Mouse (Mus musculus) gonadal fat pad, adult 2 months (tissue): ENCODE results near the gene Gm44511. TPM values are rescaled to one million over a fixed set of nuclear protein-coding genes. Genes with fewer than 3 reads are reported as not detected.

Experiments
- DNase-seq: peaks from one replicate; pipeline ENCODE4 v3.0.0-alpha.2; 2012; ENCODE audit warnings: low read depth
- polyA plus RNA-seq: library from polyadenylated mRNA; depleted of rRNA; stranded (reverse); fragments of >200 nt; gene quantifications from 2 replicates; pipeline ENCODE4 v1.2.3, GENCODE M21; 2012; rRNA removed

Gene Gm44511
- polyA plus RNA-seq = 0.65 TPM in 1 of 2 replicates, not detected in the other

DNA sequence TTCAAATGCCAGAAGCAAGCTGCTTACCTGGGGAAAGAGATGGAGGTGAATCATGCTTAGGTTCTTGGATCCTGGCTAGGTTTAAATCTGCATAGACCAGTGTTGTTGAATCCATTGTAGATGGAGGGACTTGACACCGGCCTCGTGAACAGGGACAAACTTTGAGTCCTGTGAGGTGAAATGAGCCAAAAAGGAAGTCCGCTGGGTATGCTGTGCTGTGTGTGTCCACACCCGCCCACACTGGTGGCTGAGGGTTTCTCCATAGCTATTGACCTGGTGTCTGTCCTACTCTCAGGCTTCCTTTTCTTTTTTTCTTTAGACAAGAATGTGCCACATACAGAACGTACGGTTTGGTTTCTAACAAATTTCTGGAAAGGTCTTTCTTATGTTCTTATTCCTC lies at the start of gene Gm44511, which contains the start of gene Klrb1b:
Gene Gm44511 (minus strand): TSS at position 184 of the 400 bp plus-strand sequence.
Gene Klrb1b (minus strand): TSS at position 200 of the 400 bp plus-strand sequence.
- DNase-seq = no peak

DNA sequence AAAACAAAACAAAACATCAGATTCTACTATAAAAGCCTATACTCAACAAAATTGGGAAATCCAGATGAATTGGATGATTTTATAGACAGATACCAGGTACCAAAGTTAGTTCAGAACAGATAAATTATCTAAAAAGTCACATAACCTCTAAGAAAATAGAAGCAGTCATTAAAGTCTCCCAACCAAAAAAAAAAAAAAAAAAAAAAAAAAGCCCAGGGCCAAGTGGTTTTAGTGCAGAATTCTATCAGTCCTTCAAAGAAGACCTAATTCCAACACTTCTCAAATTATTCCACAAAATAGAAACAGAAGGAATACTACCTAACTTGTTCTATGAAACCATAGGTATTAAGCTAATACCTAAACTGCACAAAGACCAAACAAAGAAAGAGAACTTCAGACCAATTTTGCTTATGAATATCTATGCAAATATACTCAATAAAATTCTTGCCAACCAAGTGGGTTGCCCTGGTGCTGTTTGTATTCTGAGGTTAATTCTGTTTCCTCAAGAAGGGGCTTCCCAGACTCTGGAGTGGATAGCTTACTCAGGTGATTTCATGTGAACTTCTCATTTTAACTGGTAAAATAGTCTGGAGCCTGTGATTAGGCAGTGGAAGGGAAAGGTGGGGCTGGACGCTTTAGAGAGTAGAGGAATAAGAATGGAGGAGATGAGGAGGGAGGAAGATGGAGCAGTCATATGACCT lies 45.9 kb upstream of the Gm44511 start:
- DNase-seq = no peak

DNA sequence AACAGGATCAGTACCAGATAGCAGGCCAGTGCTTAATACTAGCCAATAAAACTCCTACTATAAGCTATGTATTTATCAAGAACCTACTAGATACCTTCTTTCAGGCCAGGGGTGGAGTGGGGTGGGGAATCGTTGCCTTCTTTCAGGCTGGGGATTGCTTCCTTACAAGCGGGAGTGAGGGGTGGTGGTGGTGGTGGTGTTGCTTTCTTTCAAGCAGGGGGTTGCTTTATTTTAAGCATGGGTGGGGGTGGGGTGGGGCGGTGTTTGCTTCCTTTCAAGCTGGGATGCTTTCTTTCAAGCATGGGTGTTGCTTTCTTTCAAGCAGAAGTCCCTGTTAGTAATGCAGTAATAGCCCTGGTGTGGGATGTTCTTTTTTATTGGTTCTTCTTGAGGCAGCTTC lies 42.7 kb upstream of the Gm44511 start:
- no peak for DNase-seq

DNA sequence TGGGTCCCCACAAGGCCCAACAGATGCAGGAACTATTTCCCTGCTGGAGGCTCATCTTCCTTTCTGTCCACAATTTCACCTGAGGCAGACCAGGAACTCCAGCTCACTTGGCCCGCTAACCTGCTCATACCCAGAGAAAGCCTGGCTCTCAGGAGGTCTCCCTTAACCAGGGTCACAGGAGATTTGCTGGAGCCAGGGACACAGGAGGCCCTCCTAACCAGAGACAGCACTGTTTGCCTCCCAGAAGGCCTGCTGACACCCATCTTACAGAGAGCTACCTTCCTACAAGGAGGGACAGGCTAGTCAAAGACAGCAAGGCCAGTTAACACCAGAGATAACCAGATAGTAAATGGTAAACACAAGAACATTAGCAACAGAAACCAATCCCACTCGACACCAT lies 31.9 kb upstream of the Gm44511 start:
- DNase-seq = no peak

DNA sequence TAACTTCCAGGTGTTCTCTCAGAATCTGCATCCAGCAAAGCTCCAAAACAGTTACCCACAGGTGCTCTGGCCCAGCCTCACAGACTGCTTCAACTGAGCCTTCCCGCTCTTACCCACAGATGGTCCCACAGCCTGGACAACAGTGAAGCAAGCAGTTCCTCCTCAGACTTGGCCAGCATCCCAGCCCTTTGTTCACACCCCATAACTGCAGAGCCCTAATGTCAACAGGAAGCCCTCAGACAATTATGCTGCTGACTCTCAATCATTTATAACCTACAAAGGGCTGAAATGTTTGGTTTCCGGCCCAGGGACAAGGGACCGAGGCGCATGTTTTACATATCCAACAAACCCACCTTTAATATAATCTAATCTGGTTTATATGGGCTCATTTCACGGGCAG lies 30.1 kb upstream of the Gm44511 start:
- DNase-seq = no peak

DNA sequence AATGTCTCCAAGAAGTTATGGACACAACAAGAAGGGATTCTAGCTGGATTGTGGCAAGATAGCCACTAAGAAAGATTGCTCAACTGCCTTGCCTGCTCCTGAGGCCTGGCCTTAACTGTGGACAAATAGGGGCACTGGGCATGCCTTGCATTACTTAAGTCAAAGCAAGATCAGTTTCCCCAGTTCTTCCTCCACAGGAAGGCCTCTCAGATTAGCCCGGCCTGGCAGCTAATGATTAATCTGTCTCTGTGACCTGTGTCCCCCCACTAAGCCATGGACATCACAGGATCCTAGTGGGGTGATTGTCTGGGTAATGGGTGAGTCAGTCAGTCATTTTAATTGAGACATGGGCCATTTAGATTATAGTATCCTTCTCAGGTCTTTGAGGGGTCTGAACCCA lies 29.4 kb upstream of the Gm44511 start:
- no peak for DNase-seq

DNA sequence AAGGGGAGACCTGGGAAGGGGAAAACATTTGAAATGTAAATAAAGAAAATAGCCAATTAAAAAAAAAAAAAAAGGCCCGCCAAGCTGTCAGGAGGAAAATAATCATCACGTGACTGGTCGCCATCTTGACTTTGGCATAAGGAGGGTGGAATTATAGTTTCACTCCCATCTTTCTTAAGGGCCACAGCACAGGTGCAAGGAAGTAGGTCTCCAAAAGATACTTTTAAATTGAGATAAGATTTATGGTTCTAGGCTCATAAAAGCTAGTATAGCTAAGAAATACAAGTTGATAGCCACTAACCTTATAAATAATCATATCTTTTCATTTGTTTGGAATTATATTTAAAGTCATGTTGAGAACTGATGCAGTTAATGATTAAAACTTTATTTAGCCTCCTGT lies 28.8 kb upstream of the Gm44511 start:
- DNase-seq = no peak

DNA sequence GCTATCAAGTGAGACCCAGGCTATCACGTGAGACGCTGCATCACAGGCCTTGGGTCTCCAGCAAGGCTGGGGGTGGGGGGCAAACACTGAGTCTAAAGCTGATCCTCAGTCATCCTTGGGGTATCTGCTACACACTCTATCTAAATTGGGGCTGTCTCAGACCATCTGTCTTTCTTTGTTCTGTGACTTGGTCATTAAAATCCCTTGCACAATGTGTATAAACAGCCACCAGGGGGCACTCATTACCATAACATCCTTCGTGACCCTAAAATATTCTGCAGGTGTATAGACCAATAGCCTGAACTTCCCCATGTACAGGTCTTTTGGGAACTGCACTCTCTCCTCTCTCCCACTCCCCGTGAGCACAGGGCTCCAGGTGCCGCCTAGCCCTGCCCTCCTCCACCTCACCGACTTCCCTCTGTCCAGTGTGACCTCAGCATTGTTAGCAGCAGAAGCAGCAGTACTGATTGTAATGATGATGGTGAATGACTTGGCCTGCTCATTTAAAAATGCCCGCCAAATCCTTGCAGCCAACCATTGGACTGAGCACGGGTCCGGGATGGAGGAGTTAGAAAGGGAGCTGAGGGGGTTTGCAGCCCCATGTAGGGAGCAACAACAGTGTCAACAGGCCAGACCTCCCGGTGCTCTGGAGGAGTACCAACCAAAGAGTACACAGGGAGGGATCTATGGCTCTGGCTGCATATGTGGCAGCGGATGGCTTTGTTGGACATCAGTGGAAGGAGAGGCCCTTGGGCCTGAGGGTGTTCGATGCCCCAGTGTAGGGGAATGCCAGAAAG lies 28.1 kb upstream of the Gm44511 start:
- DNase-seq = no peak

DNA sequence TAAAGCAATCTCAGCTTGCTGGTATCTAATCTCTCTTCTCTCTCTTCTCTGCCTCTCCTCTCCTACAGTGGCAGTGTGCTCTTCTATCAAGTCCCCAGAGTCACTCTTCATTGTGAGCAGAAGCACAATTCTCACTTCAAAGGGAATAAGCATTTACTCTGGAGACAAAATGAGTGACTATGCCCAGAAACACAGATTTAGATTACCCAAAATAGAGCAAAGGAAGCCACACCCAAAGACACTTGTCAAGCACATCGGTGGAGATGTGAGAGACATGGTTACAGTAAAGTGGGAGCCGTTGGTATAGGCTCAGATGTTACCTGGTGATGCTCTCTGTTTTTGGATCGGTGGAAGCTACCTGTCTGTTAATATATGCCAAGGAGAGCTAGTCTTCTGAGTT lies 26.7 kb upstream of the Gm44511 start:
- DNase-seq = no peak

DNA sequence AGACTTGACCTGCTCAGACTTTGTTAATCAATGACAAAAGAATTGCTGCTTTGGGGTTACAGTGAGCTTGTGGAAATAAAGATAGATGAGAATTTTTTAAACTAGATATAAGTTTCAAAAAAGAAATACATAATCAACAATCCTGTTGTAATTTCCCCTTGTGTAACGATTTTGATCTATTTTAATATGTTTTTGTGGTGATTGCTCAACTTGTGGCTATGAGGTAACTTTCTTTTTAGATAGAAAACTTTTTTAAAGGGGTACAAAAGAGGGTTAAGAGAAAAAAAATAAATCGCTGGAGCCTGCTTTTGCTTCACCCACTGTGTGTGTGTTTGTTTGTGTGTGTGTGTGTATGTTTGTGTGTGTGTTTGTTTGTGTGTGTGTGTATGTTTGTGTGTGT lies 25.0 kb upstream of the Gm44511 start:
- DNase-seq = no peak

DNA sequence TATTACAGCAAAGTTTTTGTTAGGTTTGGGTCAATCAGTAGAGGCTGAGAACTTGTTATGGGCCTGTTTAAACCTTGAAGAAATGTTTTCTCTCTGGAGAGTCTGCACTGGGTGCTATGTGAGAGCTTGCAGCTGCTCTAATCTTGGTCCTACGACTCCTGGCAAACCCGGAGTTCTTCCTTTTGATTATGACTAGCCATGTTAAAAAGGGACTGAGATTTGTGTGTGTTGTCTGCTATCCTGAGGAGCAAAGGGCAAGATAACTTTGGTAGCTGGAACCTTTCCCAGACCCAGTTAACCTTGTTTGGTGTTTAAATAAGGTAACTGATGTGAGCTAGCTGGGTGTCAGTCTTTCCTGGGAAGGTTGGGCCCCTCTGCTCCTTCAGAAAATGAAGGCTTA lies 24.6 kb upstream of the Gm44511 start:
- DNase-seq = no peak

DNA sequence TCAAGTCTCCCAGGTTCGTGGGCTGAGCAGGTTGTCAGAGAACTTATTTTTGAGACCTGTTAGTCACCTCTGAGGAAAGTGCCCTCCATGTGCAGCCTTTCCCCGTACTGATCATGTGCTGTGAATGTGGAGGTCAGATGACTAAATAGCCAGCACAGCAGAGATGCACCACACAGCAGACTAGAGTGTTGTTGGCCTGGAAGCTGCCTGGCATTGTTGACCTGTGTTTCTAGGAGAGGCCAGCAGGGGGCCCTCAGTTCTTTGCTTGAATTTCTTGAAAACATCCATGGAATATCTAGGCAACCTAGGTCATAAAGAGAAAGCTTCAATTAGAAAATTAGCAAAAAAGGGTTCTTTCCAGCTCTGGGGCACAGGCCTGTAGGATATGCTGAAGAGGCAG lies 23.8 kb upstream of the Gm44511 start:
- DNase-seq = no peak

DNA sequence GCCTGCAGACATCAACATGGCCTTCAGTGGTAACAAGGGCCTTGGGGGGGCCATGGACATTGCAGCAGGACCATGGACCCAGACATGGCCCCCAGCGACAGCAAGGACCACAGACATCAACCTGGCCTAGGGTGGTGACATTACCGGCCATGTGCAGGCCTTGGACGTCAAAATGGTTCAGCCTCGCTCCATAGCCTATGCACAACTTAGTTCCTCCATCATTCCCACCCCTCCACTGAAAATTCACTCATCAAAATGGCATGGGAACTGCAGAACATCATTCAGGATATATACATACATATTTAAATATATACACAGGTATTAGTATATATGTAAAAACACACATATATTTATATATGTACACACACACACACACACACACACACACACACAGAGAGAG lies 21.3 kb upstream of the Gm44511 start:
- no peak for DNase-seq

DNA sequence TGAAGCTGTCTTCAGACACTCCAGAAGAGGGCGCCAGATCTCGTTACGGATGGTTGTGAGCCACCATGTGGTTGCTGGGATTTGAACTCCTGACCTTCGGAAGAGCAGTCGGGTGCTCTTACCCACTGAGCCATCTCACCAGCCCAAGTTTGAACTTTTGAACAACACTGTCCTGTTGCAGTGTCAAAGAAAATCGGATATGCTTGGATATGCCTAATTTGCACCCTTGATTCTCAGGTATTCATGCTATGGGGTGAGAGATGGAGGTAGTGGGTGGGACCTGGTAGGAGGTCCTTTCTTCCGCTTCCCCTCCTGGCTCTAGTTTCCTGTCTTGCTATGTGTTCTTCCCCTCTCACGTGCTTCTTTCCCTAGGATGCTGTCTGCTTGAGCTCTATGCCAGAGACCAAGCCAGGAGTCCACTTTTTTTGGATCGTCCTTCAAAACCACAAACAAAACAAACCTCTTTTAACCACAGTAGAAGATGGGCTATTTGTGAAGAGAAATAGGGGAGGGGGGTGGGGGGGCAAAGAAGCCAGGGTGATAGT lies 20.0 kb upstream of the Gm44511 start:
- DNase-seq = no peak

DNA sequence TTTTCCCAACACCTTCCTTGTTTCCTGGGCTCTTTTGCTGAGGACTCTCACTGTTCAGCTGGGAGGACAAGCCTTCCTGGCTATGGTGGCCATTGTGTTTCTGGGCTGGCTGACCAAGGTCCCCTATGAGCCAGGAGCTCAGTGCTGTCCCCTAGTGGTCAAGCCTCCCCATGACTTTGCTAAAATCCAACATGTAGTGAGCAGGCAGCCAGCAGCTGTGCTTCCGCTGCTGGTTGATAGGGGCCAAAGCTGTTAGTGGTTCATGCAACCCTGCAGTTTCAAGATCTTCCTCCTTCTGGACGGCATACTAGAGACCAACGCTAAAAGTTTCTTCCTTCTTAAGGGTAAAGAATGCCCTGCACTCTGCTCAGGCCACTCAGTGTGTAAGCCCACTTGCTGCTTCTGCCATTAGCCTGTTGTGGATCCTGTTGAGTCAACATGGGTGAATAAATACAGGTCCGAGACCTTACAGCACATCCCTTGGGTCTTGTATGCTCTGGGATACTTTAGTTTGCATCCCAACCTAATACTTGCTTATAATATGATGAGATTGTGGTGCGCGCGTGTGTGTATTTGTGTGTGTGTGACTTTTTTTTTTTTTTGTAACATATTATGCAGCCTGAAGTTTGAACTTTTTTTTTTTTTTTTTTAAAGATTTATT lies 19.3 kb upstream of the Gm44511 start:
- DNase-seq = no peak

DNA sequence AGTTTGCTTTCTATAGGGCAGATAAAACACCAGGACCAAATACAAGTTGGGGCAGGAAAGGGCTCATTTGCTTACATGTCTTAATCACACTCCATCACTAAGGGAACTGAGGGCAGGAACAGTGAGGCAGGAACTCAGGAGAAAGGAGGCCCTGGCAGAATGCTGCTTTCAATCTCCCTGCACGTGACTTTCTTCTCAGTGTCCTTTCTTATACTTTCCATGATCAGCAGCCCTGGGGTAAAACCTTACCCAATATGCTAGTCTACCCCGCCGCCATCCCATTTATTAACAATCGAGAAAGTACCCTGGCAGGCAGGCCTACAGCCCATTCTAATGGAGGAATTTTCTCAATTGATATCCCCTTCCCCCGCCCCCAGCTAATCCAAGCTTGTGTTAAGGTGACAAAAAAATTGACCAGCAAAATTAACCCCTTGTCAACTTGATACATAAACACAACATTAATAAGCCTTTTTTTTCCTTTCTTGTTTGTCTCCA lies 18.5 kb upstream of the Gm44511 start:
- DNase-seq = no peak

DNA sequence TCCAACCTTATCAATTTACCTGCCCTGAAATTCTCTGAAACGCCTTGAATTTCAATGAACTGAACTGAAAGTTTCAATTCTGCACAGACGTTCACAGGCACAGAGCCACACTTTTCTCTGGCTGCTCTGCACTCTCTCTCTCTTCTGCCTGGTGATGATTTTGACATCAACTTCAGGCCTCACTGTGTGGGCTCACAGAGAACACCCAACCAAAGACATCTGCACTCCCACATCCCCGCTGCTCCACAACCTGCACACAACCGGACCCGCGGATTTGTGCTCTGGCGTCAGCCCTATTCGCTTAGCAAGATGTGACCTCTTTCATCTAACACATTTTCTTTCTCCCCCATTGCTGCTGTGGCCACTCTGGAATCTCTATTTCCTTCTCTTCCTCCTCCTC lies 18.0 kb upstream of the Gm44511 start:
- no peak for DNase-seq

DNA sequence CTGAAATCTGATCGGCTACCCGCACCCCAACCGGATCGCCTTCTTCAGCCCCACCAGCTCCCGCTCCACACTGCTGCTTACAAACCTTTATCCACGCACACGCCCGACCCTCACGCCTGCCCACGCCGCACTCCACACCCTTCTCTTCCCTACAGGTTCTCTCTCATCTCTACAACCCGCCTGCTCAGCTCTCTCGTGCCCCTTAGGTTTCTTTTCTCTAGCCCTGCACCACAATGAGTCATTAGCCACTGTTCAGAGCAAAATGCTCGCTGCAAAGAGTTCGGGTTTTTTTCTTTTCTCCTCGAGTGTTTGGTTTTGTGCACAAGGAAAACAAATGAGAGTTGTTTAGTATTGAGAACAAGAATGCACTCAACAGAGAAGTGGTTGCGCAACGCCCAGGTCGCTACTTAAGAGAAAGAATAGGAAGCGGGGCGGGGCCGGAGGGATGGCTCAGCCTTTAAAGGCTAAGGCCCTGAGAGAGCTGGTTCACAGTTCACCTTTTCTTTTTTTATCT lies 17.4 kb upstream of the Gm44511 start:
- no peak for DNase-seq

DNA sequence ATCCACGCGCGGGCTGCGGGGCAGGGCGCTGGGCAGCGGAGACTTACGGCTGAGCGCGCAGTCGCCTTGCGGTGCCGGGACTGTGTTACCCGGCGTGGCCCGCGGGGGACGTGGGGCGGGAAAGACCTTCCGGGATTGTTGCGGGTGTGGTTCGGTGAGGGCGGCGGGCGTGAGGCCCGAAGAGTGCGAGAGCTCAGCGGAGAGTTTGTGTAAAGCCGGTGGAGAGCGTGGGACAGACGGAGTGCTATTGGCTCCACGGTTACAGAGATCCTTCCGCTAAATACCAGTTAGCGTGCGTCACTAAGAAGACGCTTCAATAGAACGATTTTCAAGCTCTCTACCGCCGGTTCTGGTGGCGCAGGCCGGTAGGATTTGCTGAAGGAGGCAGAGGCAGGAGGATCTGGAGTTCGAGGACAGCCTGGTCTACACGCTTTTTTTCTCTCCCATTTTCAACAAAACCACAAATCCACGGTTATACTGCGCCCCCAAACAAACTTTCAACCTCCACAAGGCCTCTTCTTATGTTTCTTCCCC lies 16.9 kb upstream of the Gm44511 start:
- no peak for DNase-seq

DNA sequence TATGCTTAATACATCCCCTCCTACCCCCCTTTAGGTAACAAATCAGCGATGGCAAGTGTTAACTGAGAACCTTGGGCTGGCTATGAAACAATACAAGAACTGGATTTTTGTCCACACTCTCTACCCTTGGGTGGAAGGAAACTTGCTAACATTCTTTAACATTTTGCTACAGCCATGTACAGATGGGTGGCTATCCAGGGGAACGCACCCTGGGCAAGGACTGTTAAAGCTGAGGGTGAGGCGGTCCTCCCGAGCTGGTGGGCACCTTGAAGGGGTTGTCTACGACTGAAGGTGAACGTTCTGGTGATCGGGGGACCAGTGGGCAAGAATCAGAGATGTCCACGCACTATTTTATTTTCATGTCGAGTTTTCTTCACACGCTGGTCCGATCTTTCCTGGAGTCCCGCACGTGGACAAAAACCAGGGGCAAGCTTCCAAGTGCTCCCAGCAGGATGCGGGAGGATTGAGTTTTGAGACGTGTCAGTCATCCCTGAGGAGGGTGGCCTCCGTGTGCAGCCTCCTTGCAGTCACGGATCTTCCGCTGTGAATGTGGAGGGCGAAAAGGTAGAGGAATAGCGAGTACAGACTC lies 16.3 kb upstream of the Gm44511 start:
- no peak for DNase-seq

DNA sequence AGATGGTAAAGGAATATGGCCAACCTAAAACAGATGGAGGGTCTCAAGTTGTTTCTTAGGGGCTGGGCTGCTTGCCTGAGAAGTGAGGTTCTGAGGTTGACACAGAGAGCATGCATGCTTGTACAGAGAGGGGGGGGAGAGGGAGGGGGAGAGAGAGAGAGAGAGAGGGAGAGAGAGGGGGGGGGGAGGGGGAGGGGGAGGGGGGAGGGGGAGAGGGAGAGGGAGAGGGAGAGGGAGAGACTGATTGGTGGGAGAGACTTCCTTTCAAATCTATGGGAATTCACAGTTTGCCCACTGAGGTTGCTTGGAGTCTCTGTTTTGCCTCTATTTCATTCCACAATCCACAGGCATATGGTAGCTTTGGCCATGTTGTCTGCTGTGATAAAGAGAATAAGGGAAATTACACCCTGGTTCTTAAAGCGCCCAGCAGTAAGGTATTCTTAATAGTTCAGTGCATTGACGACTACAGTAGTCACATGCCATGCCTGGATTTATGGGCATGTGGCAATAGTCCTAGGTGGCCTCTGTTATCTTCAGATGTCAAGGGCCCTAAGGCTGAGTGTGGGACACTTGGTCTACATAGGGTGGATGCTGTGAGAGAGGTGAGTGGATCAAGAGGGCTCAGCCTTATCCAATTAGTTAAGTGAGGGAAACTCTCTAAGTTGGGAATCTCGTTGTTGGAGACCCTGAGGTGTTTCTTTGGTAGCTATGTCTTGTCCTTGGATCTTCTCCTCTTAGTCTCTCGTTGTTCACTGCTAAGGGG lies 15.4 kb upstream of the Gm44511 start:
- DNase-seq = no peak
